Mouse (Mus musculus): ENCODE measurements around the gene Themis2.

DNA sequence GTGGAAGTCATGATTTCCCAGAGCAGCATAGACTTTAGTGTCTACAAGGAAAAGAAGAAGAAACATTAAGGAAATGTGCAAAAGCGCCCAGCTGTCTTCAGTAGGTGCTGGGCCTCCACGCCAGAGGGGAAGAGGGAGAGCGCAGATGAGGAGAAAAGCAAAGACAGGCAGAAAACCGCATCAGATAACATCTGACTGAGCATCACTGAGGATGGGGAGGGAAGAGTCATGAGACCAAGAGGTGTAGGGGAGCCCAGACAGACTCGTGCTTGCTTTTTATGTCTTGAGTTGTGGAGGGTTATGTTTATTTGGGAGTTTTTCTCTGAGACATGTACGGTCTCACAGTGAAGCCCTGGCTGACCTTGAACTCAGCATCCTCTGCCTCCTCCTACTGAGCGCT, 54.7 kb downstream of the Themis2 start:
- 0 out of 2 replicates have a peak, but pooled peaks have one; percentile 26 for TF ChIP-seq GATA1 (IDR thresholded peaks at IDR 0.05; ENCODE audit: low read length)
- no peak for TF ChIP-seq TAL1 (IDR thresholded peaks at IDR 0.05; ENCODE audit: low read length)

Data from erythroblast, embryonic 14.5 days (primary cell).